Mouse (Mus musculus): Measurements from ENCODE around the gene Rwdd4a. TPM values are rescaled to one million over a fixed set of nuclear protein-coding genes. Genes with fewer than 3 reads are reported as not detected.

The Rwdd4a gene
- total and polyA plus RNA-seq, 2 experiments = 9.6 to 12.3 TPM

DNA sequence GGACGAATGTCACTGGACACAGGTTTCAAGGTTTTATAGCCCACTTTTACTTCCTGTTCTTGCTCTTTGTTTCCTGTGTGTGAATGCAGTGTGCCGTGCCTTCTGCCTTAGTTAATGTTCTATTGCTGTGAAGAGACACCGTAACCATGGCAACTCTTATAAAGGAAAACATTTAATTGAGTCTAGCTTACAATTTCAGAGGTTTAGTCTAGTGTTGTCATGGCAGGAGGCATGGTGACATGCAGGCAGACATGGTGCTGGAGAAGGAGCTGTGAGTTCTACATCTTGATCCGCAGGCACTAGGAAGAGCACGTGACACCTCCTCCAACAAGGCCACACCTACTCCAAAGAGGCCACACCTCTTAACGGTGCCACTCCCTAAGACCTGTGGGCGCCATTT lies 48.0 kb downstream of the Rwdd4a start:
- DNase-seq (ENCODE audit: extremely low read depth, low read depth, low spot score) = no peak
- no peak overlapping the region for H3K4me3 ChIP-seq (ENCODE audit: insufficient read depth, low read depth, low read length)
- no peak overlapping the region for H3K27ac ChIP-seq (replicated peaks; ENCODE audit: insufficient read depth, low read depth, low read length)
- H3K79me2 ChIP-seq (ENCODE audit: control insufficient read depth, insufficient read depth, low read length) = no peaks in the 10 kb centered on the region
- H3K9ac ChIP-seq (ENCODE audit: low read depth, low read length) = no peak overlapping the region
- H3K4me1 ChIP-seq (ENCODE audit: control insufficient read depth, insufficient read depth, low read length) = no peaks in the 10 kb centered on the region
- WGBS = 85% methylated on average over 7 of the region's 7 CpGs
- H3K36me3 ChIP-seq (ENCODE audit: control insufficient read depth, insufficient read depth, low read length) = no peaks in the 10 kb centered on the region
- TF ChIP-seq POLR2A (IDR thresholded peaks at IDR 0.05; ENCODE audit: extremely low read depth, insufficient read depth, low read length) (no peak), CTCF (IDR thresholded peaks at IDR 0.05; ENCODE audit: low read depth, low read length) (no peak)
- H3K27me3 ChIP-seq (ENCODE audit: control insufficient read depth, insufficient read depth, low read length) = no peaks in the 10 kb centered on the region

DNA sequence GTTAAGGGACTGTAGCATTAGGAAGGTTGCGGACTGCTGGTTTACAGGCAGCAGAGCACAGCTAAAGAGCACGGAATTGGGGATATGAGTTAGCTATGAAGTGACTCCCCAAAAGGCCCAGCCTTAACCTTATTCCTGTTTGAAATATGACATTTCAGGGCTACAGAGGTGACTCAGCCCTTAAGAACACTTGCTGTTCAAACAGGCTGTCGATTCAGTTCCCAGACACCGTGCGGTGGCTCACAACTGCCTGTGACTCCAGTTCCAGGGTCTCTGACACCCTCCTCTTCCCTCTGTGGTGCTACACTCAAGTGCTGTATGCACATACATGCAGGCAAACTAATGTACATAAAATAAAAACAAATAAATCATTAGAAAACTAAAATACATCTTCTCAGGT lies 55.2 kb downstream of the Rwdd4a start:
- Histone ChIP-seq H3K79me2 (ENCODE audit: control insufficient read depth, insufficient read depth, low read length) (no peaks in the 10 kb centered on the region), H3K36me3 (ENCODE audit: control insufficient read depth, insufficient read depth, low read length) (no peaks in the 10 kb centered on the region), H3K4me1 (ENCODE audit: control insufficient read depth, insufficient read depth, low read length) (no peaks in the 10 kb centered on the region), H3K27me3 (ENCODE audit: control insufficient read depth, insufficient read depth, low read length) (no peaks in the 10 kb centered on the region), H3K4me3 (ENCODE audit: insufficient read depth, low read depth, low read length) (no peak overlapping the region), H3K9ac (ENCODE audit: low read depth, low read length) (no peak overlapping the region), H3K27ac (replicated peaks; ENCODE audit: insufficient read depth, low read depth, low read length) (no peak overlapping the region)
- WGBS = 97% methylated on average over 5 of the region's 5 CpGs
- TF ChIP-seq POLR2A (IDR thresholded peaks at IDR 0.05; ENCODE audit: extremely low read depth, insufficient read depth, low read length) (no peak), CTCF (IDR thresholded peaks at IDR 0.05; ENCODE audit: low read depth, low read length) (no peak)
- no peak for DNase-seq (ENCODE audit: extremely low read depth, low read depth, low spot score)

- WGBS = 85% methylated on average over 10 of the region's 10 CpGs
- H3K36me3 ChIP-seq (ENCODE audit: control insufficient read depth, insufficient read depth, low read length) = no peaks in the 10 kb centered on the region
- H3K4me1 ChIP-seq (ENCODE audit: control insufficient read depth, insufficient read depth, low read length) = no peaks in the 10 kb centered on the region
- no peak overlapping the region for H3K9ac ChIP-seq (ENCODE audit: low read depth, low read length)
- H3K27me3 ChIP-seq (ENCODE audit: control insufficient read depth, insufficient read depth, low read length) = no peaks in the 10 kb centered on the region
- H3K79me2 ChIP-seq (ENCODE audit: control insufficient read depth, insufficient read depth, low read length) = no peaks in the 10 kb centered on the region
- no peak overlapping the region for H3K4me3 ChIP-seq (ENCODE audit: insufficient read depth, low read depth, low read length)
- H3K27ac ChIP-seq (replicated peaks; ENCODE audit: insufficient read depth, low read depth, low read length) = no peak overlapping the region
- TF ChIP-seq CTCF (IDR thresholded peaks at IDR 0.05; ENCODE audit: low read depth, low read length) (no peak), POLR2A (IDR thresholded peaks at IDR 0.05; ENCODE audit: extremely low read depth, insufficient read depth, low read length) (no peak)
- DNase-seq (ENCODE audit: extremely low read depth, low read depth, low spot score) = no peak
Measured at GRCm38 (mm10) chr8:47590400-47590799, 56.9 kb downstream of the Rwdd4a start.

GRCm38 (mm10) chr8:47600664-47601063 lies 67.2 kb downstream of the Rwdd4a start:
- WGBS = 33% methylated on average over 8 of the region's 8 CpGs
- TF ChIP-seq POLR2A (IDR thresholded peaks at IDR 0.05; ENCODE audit: extremely low read depth, insufficient read depth, low read length) = no peak
- TF ChIP-seq CTCF (IDR thresholded peaks at IDR 0.05; ENCODE audit: low read depth, low read length) = no peak
- no peak overlapping the region for H3K4me3 ChIP-seq (ENCODE audit: insufficient read depth, low read depth, low read length)

More at GRCm38 (mm10) chr8:47600664-47601063, 67.2 kb downstream of the Rwdd4a start:
- Histone ChIP-seq H3K9ac (ENCODE audit: low read depth, low read length) (no peak overlapping the region), H3K79me2 (ENCODE audit: control insufficient read depth, insufficient read depth, low read length) (no peaks in the 10 kb centered on the region), H3K27me3 (ENCODE audit: control insufficient read depth, insufficient read depth, low read length) (no peaks in the 10 kb centered on the region), H3K27ac (replicated peaks; ENCODE audit: insufficient read depth, low read depth, low read length) (no peak overlapping the region), H3K36me3 (ENCODE audit: control insufficient read depth, insufficient read depth, low read length) (no peaks in the 10 kb centered on the region), H3K4me1 (ENCODE audit: control insufficient read depth, insufficient read depth, low read length) (no peaks in the 10 kb centered on the region)
- peak; percentile 29 for DNase-seq (ENCODE audit: extremely low read depth, low read depth, low spot score)

Other genes with a start within 250 kb of the Rwdd4a start
- 0.87 and 1.0 TPM in 2 replicates for gene Stox2, start 87.3 kb upstream of the Rwdd4a start, total RNA-seq (2014; rRNA removed)
- gene Stox2, start 87.3 kb upstream of the Rwdd4a start, polyA plus RNA-seq (2012; rRNA removed) = 0.10 and 0.26 TPM in 2 replicates
- gene Trappc11, start 194 bp upstream of the Rwdd4a start, total RNA-seq (2014; rRNA removed) = 25.0 and 25.6 TPM in 2 replicates
- 12.2 and 12.6 TPM in 2 replicates for gene Trappc11, start 194 bp upstream of the Rwdd4a start, polyA plus RNA-seq (2012; rRNA removed)
- 6.1 and 11.4 TPM in 2 replicates for gene Ing2, start 141.9 kb downstream of the Rwdd4a start, total RNA-seq (2014; rRNA removed)
- gene Ing2, start 141.9 kb downstream of the Rwdd4a start, polyA plus RNA-seq (2012; rRNA removed) = 1.6 and 2.6 TPM in 2 replicates
- 12.1 and 15.0 TPM in 2 replicates for gene Cdkn2aip, start 180.3 kb downstream of the Rwdd4a start, total RNA-seq (2014; rRNA removed)
- 7.3 and 8.3 TPM in 2 replicates for gene Cdkn2aip, start 180.3 kb downstream of the Rwdd4a start, polyA plus RNA-seq (2012; rRNA removed)